Mouse (Mus musculus) lung, adult 2 months (tissue): Measurements from ENCODE around the gene Tmem114.

Source experiments
- CTCF ChIP-seq: fragments of 200-500 bp; IDR thresholded peaks from 2 replicates; pipeline ENCODE4 v1.5.1; 2011; ENCODE audit warnings: mild to moderate bottlenecking, low read length, control low read depth; ENCODE audit not compliant: insufficient read depth
- POLR2A ChIP-seq: fragments of 200-500 bp; IDR thresholded peaks from 2 replicates; pipeline ENCODE4 v1.6.1; 2011; ENCODE audit warnings: low read depth, mild to moderate bottlenecking, control low read depth, low read length, borderline replicate concordance; ENCODE audit errors: extremely low read depth

- no peak for TF ChIP-seq POLR2A
- no peak for TF ChIP-seq CTCF
Measured at GRCm38 (mm10) chr16:8458391-8458790, 33.5 kb upstream of the Tmem114 start.
